Mouse (Mus musculus): ENCODE measurements at regions not wholly inside any gene's neighbourhood (a gene's known extent, or its start where the extent isn't known, plus 50 kb on each side); places are given as distances from the start of the nearest gene placed in this dataset.

DNA sequence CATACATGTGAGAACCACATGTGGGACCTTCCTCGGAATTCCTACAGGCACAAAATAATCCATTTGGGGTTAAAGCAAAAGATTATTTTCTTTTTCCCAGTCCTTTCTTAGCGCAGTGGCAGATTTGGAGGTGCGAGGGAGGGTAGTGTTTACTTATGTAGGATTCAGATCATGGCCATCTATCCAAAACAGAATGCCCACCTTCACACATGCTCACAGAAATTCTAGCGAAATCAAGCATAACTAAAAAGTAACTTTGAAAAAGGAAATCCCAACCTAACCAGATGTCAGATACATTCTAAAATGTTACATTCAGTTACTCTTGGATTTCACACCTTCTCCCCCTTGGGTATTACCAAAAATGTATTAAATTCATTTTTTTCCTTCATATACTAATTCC is 121.6 kb downstream of the Pdcd6ip start:
- no peak for TF ChIP-seq CTCF (conservative IDR thresholded peaks at IDR 0.05; ENCODE audit: insufficient read depth, insufficient read length, low read depth, low read length)
- TF ChIP-seq POLR2A (IDR thresholded peaks at IDR 0.05; ENCODE audit: low read depth, low read length), result no peak
